Mouse (Mus musculus) intestine, embryonic 15.5 days (tissue): ENCODE results near the gene Gm5475. TPM values are rescaled to one million over a fixed set of nuclear protein-coding genes. Genes with fewer than 3 reads are reported as not detected.

Experiments
- ATAC-seq: fragments of 200-750 bp; cut with Nextera tagmentation; 2 replicates; pipeline ENCODE4 v1.8.0; 2017; ENCODE audit warnings: moderate TSS enrichment, moderate library complexity
- H3K27ac ChIP-seq: fragments of 300-500 bp; sonication (generic); 2 replicates; pipeline ENCODE4 v1.5.1; 2015; ENCODE audit warnings: mild to moderate bottlenecking, inconsistent platforms
- H3K27me3 ChIP-seq: fragments of 300-500 bp; sonication (generic); replicated peaks from 2 replicates; pipeline ENCODE4 v1.6.1; 2015; ENCODE audit warnings: inconsistent platforms
- H3K36me3 ChIP-seq: fragments of 300-500 bp; sonication (generic); 2 replicates; pipeline ENCODE4 v1.6.1; 2015; ENCODE audit warnings: inconsistent platforms
- H3K4me1 ChIP-seq: fragments of 300-500 bp; sonication (generic); replicated peaks from 2 replicates; pipeline ENCODE4 v1.6.1; 2015; ENCODE audit warnings: inconsistent platforms
- H3K4me2 ChIP-seq: fragments of 300-500 bp; sonication (generic); replicated peaks from 2 replicates; pipeline ENCODE4 v1.6.1; 2015; ENCODE audit warnings: mild to moderate bottlenecking, inconsistent platforms
- H3K4me3 ChIP-seq: fragments of 300-500 bp; sonication (generic); replicated peaks from 2 replicates; pipeline ENCODE4 v1.5.1; 2015; ENCODE audit warnings: inconsistent platforms
- H3K9ac ChIP-seq: fragments of 300-500 bp; sonication (generic); 2 replicates; pipeline ENCODE4 v1.6.1; 2015; ENCODE audit warnings: inconsistent platforms
- H3K9me3 ChIP-seq: fragments of 300-500 bp; sonication (generic); 2 replicates; pipeline ENCODE4 v1.6.1; 2016; ENCODE audit warnings: inconsistent platforms
- WGBS: fragments of 180-500 bp; shearing (Covaris S2); methylation state at CpG from one replicate; pipeline ENCODE4 v1.1.7; 2015; 5-methylcytosine and 5-hydroxymethylcytosine counted together
- polyA plus RNA-seq: library from polyadenylated mRNA; unstranded; fragments of >200 nt; fragmentation: Nextera tagmentation; extraction: Ambion mirVana; gene quantifications from 2 replicates; pipeline ENCODE4 v1.2.1, GENCODE M21; 2015

Gene Gm5475
- polyA plus RNA-seq, 1 experiment from 2014 or later = 0.19 TPM

DNA sequence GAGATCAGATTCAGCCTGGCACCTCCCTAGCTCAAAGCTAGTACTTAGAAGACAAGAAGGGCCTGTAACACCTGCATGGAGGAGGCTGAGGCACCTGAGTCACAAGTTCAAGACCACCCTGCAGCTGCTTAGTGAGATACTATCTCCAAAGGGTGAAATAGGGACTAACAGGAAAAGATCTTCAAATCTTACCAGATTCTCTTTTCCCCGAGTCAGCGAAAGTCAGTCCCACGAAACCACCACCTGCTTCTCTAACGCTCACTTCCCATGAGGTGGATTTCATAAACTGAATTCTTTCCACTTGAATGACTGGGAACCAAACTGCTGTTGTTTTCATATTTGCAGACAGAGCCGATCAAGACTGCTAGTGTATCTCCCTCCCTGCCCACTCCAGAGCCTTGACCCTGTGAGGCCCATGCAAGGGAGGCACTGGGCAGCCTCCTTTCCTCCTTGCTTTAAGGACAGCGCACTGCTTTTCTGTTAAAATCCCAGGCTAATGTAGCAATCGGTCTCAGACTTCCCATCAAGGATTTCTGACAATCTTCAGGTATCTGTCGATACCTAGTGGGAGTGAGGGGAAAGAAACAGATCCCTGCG, 4.0 kb upstream of the Gm5475 start:
- 81% methylated on average over 9 of the region's 9 CpGs for WGBS
- H3K9me3 ChIP-seq = no peaks in the 10 kb centered on the region
- H3K4me3 ChIP-seq = no peak overlapping the region
- no peaks in the 10 kb centered on the region for H3K27me3 ChIP-seq
- H3K4me1 ChIP-seq = peaks cover 26% of the 10 kb centered on the region
- ATAC-seq = no peak
- no peak overlapping the region for H3K27ac ChIP-seq
- H3K36me3 ChIP-seq = no peaks in the 10 kb centered on the region
- H3K4me2 ChIP-seq = no peak overlapping the region
- no peak overlapping the region for H3K9ac ChIP-seq

DNA sequence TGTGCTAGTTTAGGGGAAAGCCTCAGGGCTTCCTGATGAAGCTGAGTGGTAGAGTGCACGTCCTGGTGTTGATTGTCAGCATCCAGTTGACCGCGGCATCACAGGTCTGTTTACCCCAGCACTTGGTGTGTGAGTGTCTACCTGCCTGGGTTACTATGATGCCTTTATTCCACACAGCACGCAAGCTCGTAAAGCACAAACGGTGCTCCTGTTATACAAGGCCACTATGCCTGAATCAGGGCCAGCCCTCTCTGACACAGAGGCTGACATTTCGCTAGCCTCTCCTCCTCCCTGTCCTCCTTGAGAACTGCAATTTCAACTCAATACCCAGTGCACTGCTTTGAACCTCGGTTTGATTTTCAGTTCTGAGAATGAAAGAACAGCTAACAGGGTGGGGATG, 2.6 kb upstream of the Gm5475 start:
- ATAC-seq = no peak
- Histone ChIP-seq H3K36me3 (no peaks in the 10 kb centered on the region), H3K4me3 (no peak overlapping the region), H3K9me3 (no peaks in the 10 kb centered on the region), H3K4me2 (peak overlapping the region; percentile 26; the same call in 1 of the 2 replicates), H3K27me3 (no peaks in the 10 kb centered on the region), H3K27ac (no peak overlapping the region), H3K4me1 (peaks cover 27% of the 10 kb centered on the region), H3K9ac (no peak overlapping the region)
- 69% methylated on average over 8 of the region's 8 CpGs for WGBS

GRCm38 (mm10) chr15:100419901-100420745, 1.8 kb upstream of the Gm5475 start:
- H3K27me3 ChIP-seq = no peaks in the 10 kb centered on the region
- H3K9me3 ChIP-seq = no peaks in the 10 kb centered on the region
- 60% methylated on average over 9 of the region's 9 CpGs for WGBS
- H3K4me2 ChIP-seq = peak overlapping the region; percentile 26; the same call in 1 of the 2 replicates
- H3K9ac ChIP-seq = no peak overlapping the region
- no peak overlapping the region for H3K4me3 ChIP-seq
- H3K36me3 ChIP-seq = no peaks in the 10 kb centered on the region
- no peak overlapping the region for H3K27ac ChIP-seq
- ATAC-seq = no peak
- H3K4me1 ChIP-seq = peaks cover 27% of the 10 kb centered on the region

- peak overlapping the region; percentile 84; the same call in 1 of the 2 replicates for H3K4me3 ChIP-seq
- H3K27me3 ChIP-seq = no peaks in the 10 kb centered on the region
- H3K27ac ChIP-seq = peak overlapping the region; percentile 15; the same call in 1 of the 2 replicates
- 0 out of 2 replicates have a peak overlapping the region, but pooled peaks have one; percentile 14 for H3K9ac ChIP-seq
- H3K4me2 ChIP-seq = peak overlapping the region; percentile 97
- WGBS = 31% methylated on average over 8 of the region's 8 CpGs
- H3K4me1 ChIP-seq = peaks cover 27% of the 10 kb centered on the region
- no peak for ATAC-seq
- no peaks in the 10 kb centered on the region for H3K36me3 ChIP-seq
- no peaks in the 10 kb centered on the region for H3K9me3 ChIP-seq
These were observed 739 bp upstream of the Gm5475 start for GRCm38 (mm10) chr15:100421059-100421757.

DNA sequence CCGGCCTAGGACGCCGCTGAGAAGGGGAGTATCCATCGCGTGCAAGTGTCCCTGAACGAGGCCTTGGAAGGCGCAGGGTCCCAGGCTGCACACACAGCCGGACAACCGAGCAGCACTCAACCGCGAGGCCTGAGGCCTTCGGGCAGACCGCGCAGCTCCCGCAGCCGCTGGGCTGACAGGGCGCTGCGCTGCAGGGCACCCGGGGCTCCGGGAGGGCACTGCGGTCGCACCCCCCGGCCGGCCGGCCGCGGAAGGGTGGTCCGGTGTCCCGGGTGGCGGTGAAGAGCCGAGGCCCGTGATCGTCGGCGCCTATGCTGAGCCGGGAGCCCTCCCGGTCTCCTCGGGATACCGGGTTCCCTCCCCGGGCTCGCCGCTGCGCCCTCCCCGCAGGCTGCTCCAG, 529 bp downstream of the Gm5475 start:
- H3K4me2 ChIP-seq = peak overlapping the region; percentile 97
- H3K27me3 ChIP-seq = no peaks in the 10 kb centered on the region
- H3K4me3 ChIP-seq = peak overlapping the region; percentile 84
- WGBS = under 1% methylated on average over 43 of the region's 44 CpGs
- no peaks in the 10 kb centered on the region for H3K36me3 ChIP-seq
- peak overlapping the region; percentile 2; the same call in 1 of the 2 replicates for H3K27ac ChIP-seq
- no peaks in the 10 kb centered on the region for H3K9me3 ChIP-seq
- H3K4me1 ChIP-seq = peaks cover 27% of the 10 kb centered on the region
- H3K9ac ChIP-seq = peak overlapping the region; percentile 85
- ATAC-seq = peak; percentile 52

DNA sequence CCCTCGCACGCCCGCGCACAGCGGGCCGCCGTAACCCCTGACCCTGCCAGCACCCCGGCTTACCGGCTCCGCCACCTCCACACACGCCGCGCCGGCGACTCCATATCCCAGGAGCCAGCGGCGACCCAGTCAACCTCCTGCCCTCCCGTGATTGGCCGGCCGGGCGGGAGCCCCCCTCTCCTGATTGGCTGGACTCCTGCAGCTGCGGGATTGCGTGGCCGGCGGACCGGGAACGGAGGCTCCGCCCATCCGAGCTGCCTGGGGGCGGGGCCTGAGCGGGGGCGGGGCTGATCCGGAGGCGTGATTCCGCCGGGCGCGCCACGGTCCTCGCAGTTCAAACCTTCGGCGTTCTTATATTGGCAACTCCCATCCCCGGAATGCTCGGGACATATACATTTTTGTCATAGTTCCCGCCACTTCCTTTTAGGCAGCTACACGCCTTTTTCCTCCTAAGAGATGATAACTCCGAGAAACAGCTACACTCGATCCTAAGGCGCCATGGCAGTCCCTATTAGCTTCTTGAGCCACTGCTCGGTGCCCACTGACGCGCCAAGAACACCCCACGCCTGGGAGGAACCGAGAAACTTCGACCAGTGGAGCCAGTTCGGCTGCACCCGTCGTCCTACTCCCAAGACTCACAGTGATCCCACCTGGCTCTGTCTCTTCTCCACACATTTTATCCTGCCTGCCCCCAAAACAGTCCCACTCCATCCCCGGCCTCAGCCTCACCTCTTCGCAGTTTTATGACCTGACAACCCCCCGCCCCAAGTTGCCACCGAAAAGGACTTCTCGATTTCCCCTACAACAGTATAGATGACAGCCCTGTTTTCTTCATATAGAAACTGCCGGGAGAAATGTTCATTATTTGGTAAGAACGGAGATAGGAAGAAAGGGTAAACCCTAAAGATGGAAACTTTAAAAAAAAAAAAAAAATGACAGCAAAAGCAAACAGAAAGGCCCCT, 1.2 kb downstream of the Gm5475 start:
- H3K27ac ChIP-seq = peak overlapping the region; percentile 37
- under 1% methylated on average over 62 of the region's 65 CpGs for WGBS

GRCm38 (mm10) chr15:100423916-100424315, 2.0 kb downstream of the Gm5475 start:
- Histone ChIP-seq H3K4me1 (peaks cover 27% of the 10 kb centered on the region), H3K27ac (peak overlapping the region; percentile 37; the same call in 1 of the 2 replicates), H3K9ac (peak overlapping the region; percentile 49; the same call in 1 of the 2 replicates), H3K27me3 (no peaks in the 10 kb centered on the region), H3K4me3 (peak overlapping the region; percentile 84), H3K36me3 (no peaks in the 10 kb centered on the region), H3K4me2 (peak overlapping the region; percentile 97), H3K9me3 (no peaks in the 10 kb centered on the region)
- WGBS = 3% methylated on average over 14 of the region's 14 CpGs
- peak; percentile 40; the same call in 1 of the 2 replicates for ATAC-seq

More for the DNA sequence above, 1.2 kb downstream of the Gm5475 start:
- Histone ChIP-seq H3K4me2 (peak overlapping the region; percentile 97), H3K36me3 (no peaks in the 10 kb centered on the region), H3K4me3 (peak overlapping the region; percentile 84), H3K9me3 (no peaks in the 10 kb centered on the region), H3K4me1 (peaks cover 27% of the 10 kb centered on the region), H3K27me3 (no peaks in the 10 kb centered on the region), H3K9ac (peak overlapping the region; percentile 85)
- ATAC-seq = peak; percentile 97

DNA sequence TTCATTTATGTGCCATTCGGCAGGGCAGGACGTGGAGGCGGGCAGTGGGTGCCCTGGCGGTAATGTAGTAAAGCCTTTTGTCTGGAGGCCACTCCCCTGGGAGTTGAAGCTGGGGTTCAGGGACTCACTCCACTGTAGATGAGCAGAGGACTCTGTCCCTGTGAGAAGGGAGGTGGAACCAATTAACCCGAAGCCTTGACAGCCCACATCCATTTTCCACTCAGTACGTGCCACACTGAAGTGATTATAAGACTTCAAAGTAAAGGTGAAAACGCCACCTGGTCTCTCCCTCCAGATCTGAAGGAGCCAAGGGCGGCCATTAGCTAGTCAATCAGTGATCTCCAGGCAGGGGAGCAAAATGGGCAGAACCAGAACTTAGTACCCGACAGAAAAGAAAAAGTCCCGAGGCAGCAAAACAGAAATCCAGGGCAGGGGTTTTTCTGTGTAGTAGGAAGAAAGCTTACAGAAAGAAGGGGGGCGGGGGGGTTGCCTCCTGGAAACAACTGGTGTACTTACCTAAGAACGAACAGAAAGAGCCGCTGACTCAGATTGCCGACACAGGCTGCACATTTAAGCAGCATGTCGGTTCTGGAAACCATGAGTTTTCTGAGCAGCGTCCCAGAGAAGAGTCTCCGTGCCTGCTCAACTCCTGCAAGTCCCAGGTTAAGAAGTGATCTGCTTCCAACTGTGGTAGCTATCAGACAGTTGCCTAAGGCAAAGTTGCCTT, 2.6 kb downstream of the Gm5475 start, which contains the start of gene Slc11a2:
Gene Slc11a2 (minus strand): TSS at position 677 of the 727 bp plus-strand sequence.
- WGBS = 21% methylated on average over 17 of the region's 17 CpGs
- H3K36me3 ChIP-seq = no peaks in the 10 kb centered on the region
- H3K9ac ChIP-seq = peak within 1 kb of the TSS; percentile 49; the same call in 1 of the 2 replicates
- peak within 1 kb of the TSS; percentile 37; the same call in 1 of the 2 replicates for H3K27ac ChIP-seq
- peaks cover 21% of the 10 kb centered on the region for H3K4me1 ChIP-seq
- H3K9me3 ChIP-seq = no peaks in the 10 kb centered on the region
- H3K4me3 ChIP-seq = peak within 1 kb of the TSS; percentile 84
- no peaks in the 10 kb centered on the region for H3K27me3 ChIP-seq
- H3K4me2 ChIP-seq = peak within 1 kb of the TSS; percentile 97
- ATAC-seq = peak; percentile 38

DNA sequence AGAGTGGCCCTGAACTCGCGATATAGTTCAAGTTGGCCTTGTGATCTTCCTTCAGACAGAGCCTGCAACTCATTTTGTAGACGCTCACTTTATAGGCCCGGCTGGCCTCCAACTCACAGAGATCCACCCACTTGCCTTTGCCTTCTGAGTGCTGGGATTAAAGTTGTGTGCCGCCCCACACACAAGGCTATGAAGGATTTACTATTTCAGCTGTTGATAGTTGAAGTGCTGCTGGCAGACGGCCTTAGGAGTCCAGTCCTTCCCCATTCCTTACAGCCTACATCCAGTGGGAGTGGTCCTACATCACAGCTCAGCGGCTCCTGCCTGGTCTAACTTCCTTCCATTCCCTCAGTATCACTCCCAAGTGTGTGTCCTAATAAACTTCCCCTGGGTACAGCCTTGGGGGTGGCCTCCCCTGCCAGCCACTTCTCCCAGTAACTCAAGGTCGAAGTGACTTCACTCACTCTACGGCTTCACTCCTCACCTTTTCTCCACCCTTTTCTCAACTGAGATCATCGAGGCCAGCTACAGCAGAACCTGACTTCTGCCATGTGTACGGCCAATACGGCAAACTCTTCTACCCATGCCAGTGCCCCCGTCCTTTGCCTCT, 6.5 kb downstream of the Gm5475 start:
- no peaks in the 10 kb centered on the region for H3K36me3 ChIP-seq
- ATAC-seq = no peak
- no peak overlapping the region for H3K27ac ChIP-seq
- H3K9me3 ChIP-seq = no peaks in the 10 kb centered on the region
- H3K9ac ChIP-seq = no peak overlapping the region
- WGBS = 64% methylated on average over 13 of the region's 13 CpGs
- no peak overlapping the region for H3K4me3 ChIP-seq
- no peak overlapping the region for H3K4me2 ChIP-seq
- peaks cover 7% of the 10 kb centered on the region; the same call in 1 of the 2 replicates for H3K4me1 ChIP-seq
- no peaks in the 10 kb centered on the region for H3K27me3 ChIP-seq

DNA sequence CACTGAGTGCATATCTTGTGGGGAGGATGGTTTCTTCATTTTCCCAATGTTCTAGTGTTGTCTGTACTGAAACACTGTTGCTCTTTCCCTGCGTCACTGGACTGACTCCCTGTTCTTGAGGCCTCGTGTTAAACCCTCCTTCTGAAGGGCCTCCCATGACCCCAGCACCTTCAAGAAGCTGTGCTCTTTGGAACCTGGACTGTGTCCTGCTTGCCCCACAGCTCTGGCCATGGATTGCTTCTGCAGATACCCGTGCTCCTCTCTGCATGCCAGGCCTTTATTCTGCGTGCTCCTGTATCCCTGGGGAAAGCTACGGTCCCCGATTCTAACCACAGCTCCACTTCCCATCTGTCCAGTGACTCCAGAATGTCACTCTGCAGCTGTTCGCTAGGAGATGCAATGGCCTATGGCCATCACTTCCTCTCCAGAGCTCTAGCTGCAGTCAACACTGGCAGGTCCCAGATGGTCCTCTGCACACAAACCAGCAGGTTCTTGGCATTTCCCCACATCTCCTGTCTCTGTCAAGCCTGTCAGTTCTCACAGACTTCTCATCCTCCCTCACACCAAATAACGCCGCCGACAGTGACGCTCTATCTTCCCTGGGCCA, 8.1 kb downstream of the Gm5475 start:
- 66% methylated on average over 11 of the region's 11 CpGs for WGBS
- no peak for ATAC-seq

More for the DNA sequence above, 8.1 kb downstream of the Gm5475 start:
- no peak overlapping the region for H3K4me3 ChIP-seq
- no peaks in the 10 kb centered on the region for H3K27me3 ChIP-seq
- no peak overlapping the region for H3K27ac ChIP-seq
- no peaks in the 10 kb centered on the region for H3K9me3 ChIP-seq
- H3K4me2 ChIP-seq = no peak overlapping the region
- H3K4me1 ChIP-seq = no peaks in the 10 kb centered on the region
- no peaks in the 10 kb centered on the region for H3K36me3 ChIP-seq
- no peak overlapping the region for H3K9ac ChIP-seq
